Mouse (Mus musculus) liver, adult (tissue): ENCODE data around the gene Sephs2.

Source experiments
- GATA4 ChIP-seq: IDR thresholded peaks from 2 replicates; pipeline ENCODE4 v1.6.1; 2014; ENCODE audit warnings: mild to moderate bottlenecking, low read length; ENCODE audit not compliant: insufficient replicate concordance

The Sephs2 gene

DNA sequence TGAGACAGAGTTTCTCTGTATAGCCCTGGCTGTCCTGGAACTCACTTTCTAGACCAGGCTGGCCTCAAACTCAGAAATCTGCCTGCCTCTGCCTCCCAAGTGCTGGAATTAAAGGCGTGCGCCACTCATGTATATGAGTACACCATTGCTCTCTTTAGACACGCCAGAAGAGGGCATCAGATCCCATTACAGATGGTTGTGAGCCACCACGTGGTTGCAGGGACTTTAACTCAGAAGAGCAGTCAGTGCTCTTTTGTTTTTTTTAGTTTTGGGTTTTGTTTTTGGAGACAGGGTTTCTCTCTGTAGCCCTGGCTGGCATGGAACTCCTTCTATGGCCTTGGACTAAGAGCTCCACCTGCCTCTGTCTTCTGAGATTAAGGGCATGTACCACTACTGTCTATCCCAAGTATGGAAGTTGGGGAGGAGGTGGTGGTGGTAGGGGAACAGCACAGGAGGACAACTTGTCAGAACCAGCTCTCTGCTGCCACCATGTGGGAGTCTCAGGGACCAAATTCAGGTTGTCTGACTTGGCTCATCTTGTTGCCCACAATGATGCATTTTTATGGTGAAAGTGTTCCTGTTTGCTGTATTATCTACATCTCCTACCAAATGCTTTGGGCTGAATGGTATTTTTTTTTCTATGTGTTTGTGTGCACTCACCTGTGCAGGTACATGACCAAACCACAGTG, 45.1 kb downstream of the Sephs2 start:
- TF ChIP-seq GATA4: no peak; the same call in 1 of the 2 replicates

DNA sequence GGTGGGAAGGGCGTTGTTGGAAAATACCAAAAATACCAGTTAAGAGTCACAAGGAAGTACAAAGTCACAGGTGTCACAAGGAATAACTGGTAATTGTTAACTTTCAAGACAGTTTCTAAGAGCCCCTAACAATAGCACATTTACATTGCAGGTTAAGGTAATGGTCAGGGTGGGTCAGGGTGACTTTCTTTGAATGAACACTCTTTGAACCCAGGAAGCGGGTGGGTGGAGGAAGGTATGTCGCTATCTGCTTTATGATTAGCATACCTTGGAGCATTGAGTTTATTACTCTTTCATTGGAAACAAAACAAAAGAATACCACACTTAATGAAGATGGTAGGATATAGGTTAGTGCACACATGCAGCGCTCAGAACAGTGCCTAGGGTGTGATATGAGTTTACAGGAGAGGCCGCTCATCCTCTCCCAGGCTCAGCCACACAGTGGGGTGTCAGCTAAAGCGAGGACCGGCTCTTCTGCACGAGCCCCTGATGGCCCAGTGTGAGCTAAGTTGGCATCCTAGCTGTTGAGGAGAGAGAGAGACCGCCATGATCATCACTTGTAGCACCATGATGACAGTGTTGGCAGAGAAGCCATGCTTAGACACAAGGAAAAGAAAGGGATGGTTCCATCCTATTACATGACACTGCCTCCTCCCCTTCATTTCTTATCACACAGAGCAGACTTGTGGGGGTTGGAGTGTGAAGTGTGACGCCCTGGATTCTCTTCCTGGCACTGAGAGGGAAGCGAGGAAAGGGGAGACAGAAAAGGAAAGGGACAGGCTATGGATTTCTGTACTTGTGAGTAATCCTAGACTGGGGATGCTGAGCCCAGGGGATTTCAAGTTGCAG, 48.5 kb downstream of the Sephs2 start:
- TF ChIP-seq GATA4: no peak

DNA sequence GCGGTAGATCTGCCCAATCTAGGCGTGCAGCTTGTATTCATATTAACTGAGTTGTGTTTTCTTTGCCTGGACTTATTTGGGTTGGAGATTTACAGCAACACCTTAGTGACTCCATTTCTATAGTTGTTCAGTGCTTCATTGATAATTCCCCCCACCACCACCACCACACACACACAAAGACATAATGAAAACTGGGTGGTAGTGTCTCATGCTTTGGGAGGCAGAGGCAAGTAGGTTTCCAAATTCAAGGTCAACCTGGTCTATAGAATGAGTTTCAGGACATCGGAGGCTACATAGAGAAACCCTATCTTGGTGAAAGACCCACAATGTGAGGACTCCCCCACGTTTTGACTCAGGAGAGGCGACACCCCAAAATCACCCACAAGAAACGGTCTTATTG, 49.2 kb downstream of the Sephs2 start:
- TF ChIP-seq GATA4: no peak

DNA sequence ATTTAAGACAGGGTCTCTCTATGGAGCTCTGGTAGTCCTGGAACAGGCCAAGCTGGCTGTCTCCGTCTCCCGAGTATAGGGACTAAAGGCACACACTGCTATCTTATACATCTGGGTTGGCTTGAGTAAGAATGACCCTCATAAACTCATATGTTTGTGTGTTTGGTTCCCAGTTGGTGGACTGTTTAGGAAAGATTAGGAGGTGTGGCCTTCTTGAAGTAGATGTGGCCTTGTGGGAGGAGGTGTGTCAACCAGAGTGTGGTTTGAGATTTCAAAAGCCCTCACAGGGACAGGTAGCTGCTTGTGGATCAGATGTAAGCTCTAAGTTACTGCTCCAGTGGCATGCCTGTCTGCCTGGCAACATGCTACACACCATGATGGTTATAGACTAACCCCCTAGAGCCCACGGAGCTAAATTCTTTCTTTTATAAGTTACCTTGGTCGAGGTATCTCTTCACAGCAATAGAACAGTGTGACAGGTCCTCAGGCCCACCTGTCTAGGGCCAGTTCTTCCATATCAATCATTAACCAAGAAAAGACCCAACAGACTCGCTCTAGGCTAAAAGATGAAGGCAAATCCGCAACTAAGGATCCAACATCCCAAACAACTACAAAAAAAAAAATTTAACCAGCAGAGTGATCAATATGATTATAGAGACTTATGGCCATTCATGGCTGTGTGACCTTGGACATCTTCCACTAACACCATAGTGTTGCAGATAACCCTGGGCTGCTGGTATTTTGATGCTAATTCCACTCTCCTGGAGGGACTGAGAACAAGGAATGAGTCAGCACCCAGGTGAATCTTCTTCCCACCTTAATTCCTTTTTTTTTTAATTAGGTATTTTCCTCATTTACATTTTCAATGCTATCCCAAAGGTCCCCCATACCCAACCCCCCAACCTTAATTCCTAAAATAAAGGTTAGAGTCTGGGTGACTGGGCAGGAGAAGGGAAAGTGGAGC, 50.1 kb downstream of the Sephs2 start:
- no peak for TF ChIP-seq GATA4

DNA sequence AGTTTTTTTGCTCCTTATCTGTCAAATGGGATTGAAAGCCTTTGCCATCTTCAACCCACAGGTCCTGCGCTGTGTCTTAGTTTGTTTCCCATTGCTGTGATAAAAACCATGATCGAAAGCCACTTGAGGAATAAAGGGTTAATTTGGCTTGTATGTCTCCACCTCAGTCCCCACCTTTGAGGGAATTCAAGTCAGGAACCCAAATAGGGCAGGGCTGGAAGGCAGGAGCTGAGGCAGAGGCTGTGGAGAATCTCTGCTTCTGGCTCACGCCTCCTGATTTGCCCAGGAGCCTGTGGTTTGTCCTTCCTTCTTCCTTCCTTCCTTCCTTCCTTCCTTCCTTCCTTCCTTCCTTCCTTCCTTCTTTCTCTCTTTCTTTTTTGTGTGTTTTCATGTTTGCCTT, 50.7 kb downstream of the Sephs2 start:
- TF ChIP-seq GATA4: no peak
